Mouse (Mus musculus) induced T-regulatory cell, adult 2 months (primary cell): Measurements from ENCODE around the gene Adamts16.

Source experiments
- DNase-seq: peaks from one replicate; pipeline ENCODE4 v3.0.0-alpha.2; 2012; ENCODE audit warnings: low read depth

The Adamts16 gene

GRCm38 (mm10) chr13:70832593-70833138, 8.9 kb downstream of the Adamts16 start:
- no peak for DNase-seq

DNA sequence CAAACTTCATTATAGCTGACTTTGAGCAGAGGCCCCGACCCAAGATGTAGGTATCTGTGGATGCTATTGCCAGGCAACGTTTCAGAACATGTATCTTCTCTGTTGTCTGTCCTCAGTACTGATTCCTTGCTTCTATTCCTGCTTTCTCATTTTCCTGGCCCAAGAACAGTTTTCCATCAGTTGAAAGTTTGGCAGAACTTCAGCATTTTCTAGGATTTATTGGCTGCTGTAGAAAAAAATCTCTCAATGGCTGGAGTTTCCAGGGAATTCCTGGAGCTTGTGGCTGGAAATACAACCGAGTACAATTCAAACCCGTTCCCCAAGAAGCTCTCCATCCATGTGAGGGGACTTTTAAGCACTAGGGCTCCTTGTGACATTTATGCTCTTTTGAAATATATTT, 10.6 kb downstream of the Adamts16 start:
- DNase-seq = no peak

DNA sequence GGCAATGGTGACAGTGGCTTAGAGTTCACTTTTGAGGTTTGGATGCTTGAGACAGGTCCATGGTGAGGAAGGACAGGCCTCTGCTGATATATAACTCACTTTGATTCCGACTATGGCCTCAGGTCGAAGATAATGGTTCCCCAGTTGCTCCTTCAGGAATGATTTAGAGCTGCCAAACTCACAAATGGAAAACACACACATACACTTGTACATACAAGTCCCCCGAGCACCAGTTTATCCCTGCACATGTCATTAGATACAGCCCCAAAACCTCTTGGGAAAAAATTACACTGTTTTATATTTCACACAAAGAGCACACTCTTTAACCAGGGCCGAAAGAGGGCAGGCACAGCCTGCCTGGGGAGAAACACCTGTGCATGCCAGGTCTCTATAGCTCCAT, 14.1 kb downstream of the Adamts16 start:
- DNase-seq = no peak

GRCm38 (mm10) chr13:70825265-70825664, 16.3 kb downstream of the Adamts16 start:
- DNase-seq = no peak

- DNase-seq = no peak
These were observed 17.9 kb downstream of the Adamts16 start for GRCm38 (mm10) chr13:70823757-70824156.

GRCm38 (mm10) chr13:70818982-70819381, 22.6 kb downstream of the Adamts16 start:
- no peak for DNase-seq

GRCm38 (mm10) chr13:70814423-70814822, 27.2 kb downstream of the Adamts16 start:
- no peak for DNase-seq

DNA sequence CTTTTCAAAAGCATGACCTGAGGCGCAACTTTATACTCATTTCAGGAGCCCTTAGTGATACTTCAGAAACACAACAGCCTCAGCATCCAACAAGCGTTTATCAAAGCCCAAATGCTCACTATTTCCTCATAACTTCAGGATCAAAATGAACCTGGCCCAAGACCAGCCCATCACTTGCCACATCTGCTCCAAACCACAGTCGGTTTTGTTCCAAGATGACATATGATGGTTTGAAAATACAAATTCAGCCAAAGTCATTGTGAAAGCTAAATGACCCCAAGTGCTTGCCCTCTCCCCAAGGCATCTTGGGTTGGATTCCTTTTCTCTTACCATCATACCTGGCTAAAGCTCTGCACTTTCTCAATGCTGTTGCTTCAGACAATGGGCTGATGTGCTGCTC, 36.1 kb downstream of the Adamts16 start:
- no peak for DNase-seq

- no peak for DNase-seq
These were observed 38.8 kb downstream of the Adamts16 start for GRCm38 (mm10) chr13:70802849-70803248.

GRCm38 (mm10) chr13:70799322-70799721, 42.3 kb downstream of the Adamts16 start:
- no peak for DNase-seq

- no peak for DNase-seq
These were observed 43.2 kb downstream of the Adamts16 start for GRCm38 (mm10) chr13:70798396-70798795.

GRCm38 (mm10) chr13:70794074-70794572, 47.5 kb downstream of the Adamts16 start:
- DNase-seq = no peak

GRCm38 (mm10) chr13:70793660-70794059, 48.0 kb downstream of the Adamts16 start:
- DNase-seq = no peak

DNA sequence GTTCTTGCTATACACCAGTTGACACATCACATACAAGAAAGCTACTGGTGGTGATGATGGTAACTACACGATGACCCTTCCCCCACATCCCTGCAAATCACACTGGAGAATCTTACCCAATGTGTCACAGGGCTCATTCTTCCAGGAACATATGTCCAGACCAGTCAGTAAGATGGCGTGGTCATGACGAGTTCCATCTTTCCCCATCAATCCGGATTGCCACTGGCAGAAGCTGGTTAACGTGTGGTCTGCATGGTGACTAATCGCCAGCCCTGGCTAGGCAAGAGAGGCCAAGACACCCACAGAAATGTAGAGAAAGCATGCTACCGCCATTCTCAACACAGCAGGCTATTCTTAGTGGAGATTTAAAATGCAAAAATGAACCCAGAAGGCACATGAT, 48.7 kb downstream of the Adamts16 start:
- DNase-seq = no peak

DNA sequence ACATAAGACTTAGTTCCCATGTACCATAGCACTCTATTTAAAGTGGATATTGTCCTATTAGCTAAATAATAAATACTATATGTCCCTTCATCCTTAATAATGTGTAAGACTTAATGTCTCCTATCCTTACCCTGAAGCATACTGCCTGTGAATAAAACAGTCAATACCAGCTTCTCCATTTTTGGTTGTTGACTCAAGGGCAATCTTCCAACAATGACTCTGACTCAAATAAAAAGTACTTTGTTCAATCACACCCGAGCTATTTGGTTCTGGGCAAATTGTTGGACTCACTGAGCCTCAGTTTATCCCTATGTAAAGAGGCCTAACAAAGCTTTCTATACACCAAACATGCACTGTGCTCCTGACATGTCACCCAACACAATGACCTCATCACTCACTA, 51.8 kb downstream of the Adamts16 start:
- no peak for DNase-seq

DNA sequence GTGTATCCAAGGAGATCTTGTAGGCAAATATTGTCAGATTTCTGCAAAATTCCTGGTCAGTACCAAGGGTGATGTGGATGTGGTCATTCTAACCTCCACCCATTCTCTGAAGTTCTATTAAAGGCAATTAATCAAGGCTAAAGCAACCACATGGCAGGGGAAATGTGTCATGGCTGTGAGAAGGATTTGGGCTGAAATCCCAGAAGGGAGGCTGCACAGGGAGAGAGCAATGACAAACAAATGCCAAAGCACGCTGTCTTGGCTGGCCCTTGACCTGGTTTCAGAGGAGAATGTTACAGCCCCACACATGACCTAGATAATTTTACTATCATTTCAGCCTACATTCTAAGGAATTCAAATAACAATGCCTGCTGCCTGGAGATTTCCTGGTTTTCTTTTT, 52.6 kb downstream of the Adamts16 start:
- DNase-seq = no peak

DNA sequence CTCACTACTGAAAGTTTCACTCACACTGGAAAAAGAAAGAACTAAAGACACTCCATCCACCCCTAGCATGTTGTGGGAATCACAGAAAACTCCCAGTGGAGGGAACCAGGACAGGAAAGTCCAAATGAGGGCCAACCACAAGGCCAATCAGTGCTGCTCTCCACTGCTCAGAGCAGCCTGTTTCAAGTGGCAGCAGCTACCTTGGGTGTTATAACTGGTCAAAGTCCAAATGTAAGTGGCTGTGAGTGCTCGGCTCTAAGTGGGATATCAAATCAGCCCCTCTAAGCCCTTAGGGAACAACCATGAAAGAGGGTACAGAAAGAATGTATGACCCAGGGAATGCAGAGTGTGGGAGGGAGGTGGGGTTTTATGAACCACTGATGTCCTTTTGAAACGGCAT, 56.5 kb downstream of the Adamts16 start:
- DNase-seq = no peak

GRCm38 (mm10) chr13:70784126-70784525, 57.5 kb downstream of the Adamts16 start:
- no peak for DNase-seq

DNA sequence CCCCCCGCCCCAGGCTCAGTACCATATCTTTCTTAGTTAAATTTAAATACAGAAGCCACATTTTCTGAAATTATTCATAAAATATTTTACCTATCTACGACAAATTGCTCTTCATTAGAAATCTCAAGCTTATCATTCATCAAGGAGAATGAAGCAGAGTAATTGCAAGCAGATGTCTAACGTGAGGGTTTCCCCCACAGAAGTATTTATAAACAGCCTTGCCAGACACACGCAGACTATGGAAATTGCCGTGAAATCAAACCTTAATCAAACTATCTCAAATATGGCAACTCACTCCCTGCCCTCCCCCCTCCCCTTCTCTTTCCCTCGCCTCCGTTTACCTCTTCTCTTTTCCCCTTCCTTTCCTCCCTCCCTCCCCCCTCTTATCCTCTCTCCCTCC, 61.8 kb downstream of the Adamts16 start:
- no peak for DNase-seq

GRCm38 (mm10) chr13:70778872-70779554, 62.6 kb downstream of the Adamts16 start:
- no peak for DNase-seq

- no peak for DNase-seq
These were observed 70.5 kb downstream of the Adamts16 start for GRCm38 (mm10) chr13:70771100-70771499.

- no peak for DNase-seq
These were observed 72.5 kb downstream of the Adamts16 start for GRCm38 (mm10) chr13:70769156-70769555.

DNA sequence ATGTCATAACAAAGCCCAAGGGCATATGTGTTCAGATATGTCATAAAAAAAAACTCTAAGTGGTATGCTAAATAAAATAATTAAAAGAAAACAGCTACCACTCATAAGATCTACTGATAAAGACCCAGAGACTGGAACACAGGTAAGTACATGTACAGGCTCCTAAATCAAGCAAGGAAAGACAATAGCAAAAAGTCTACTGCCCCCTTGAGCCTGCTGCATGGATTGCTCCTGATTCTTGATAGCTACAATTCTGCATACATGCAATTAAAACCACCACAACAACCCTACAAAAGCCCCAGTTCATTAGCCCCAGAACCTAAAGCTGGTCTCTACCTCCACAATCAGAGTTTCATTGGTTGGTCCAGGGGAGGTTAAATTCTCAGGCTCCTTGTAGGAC, 74.1 kb downstream of the Adamts16 start:
- DNase-seq = no peak

GRCm38 (mm10) chr13:70764682-70765081, 76.9 kb downstream of the Adamts16 start:
- DNase-seq = no peak
